18 mouse cellular contexts compared by ENCODE assay signal in the genomic region with DNA sequence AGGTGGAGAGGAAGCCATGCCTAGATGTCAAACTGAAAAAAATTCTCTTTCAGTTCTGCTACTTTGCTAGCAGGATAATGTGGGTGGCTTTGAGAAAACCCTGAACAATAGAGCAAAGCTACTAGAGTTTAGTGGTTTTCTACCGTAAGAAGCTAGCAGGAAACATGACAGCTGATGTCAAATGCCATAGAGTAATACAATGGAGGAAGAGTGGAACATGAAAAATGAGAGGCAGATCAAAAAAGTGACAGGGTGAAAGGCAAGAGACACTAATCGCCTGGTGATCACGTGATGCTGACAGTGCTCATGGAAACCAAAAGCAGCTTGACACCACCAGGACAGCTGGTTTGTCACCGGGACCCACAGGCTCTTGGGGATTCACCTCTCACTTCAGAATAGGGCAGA. TPM values are rescaled to one million over a fixed set of nuclear protein-coding genes. Genes with fewer than 3 reads are reported as not detected.
DNase-seq lines count a peak whose midpoint lies in the region; ATAC-seq lines count a peak whose summit lies in the region.
"Had no signal": no experiment of that assay in that cellular context is flagged by ENCODE, and none has a peak within 500 bp of the region (broad histone marks: within the 10 kb centered on the region; RNA-seq: fewer than 3 reads in every experiment).

No protein-coding gene starts in this region.

- peak; percentile 37 for DNase-seq in thymus, postnatal 0 days (ENCODE audit: low spot score)
- no peak for DNase-seq in thymus, adult 18-20 months
- no peak for DNase-seq in embryo, embryonic 10 days (ENCODE audit: low spot score)
- no peak for DNase-seq in MN1 (ENCODE audit: low spot score)
- DNase-seq in frontal cortex, postnatal 10 days (ENCODE audit: low spot score in 2 of 2) = no peak
- DNase-seq: adrenal gland, postnatal 14 days; cerebellum, adult 18-20 months; cerebellum, postnatal 36 days; gastrocnemius, postnatal 14 days; heart, adult 2 months; heart, postnatal 4 days; kidney, postnatal 4 days; liver, postnatal 0 days; lung, postnatal 14 days; right cerebral cortex, adult 18-20 months had no signal

- peak; percentile 85 for ATAC-seq in CD4-positive, CD25-positive, alpha-beta regulatory T cell, adult 4 months
- peak; percentile 88 for ATAC-seq in inflammation-experienced regulatory T-cells, adult 6 months
- ATAC-seq: intestine, postnatal 0 days; liver, postnatal 0 days had no signal

RNA-seq across cellular contexts. Expression of a gene that starts 12.3 kb away (rescaled TPM):
- polyA plus RNA-seq in thymus, postnatal 0 days (2015; fragmentation: Nextera tagmentation; extraction: Ambion mirVana) = 18.8 and 19.3 TPM in 2 replicates
- 10 to 100 TPM; 18.5 to 25.4 TPM for polyA plus RNA-seq in CD4-positive, CD25-positive, alpha-beta regulatory T cell, adult 4 months (2017; shearing (Covaris generic))
- polyA plus RNA-seq in inflammation-experienced regulatory T-cells, adult 6 months (2017; shearing (Covaris generic)) = 10 to 100 TPM; 15.5 to 29.8 (median 28.9) TPM
